Mouse (Mus musculus) spleen, adult 2 months (tissue): ENCODE measurements around the gene Prpsap2.

Source experiments
- CTCF ChIP-seq: fragments of 200-500 bp; IDR thresholded peaks from 2 replicates; pipeline ENCODE4 v1.5.1; 2011; ENCODE audit warnings: mild to moderate bottlenecking, inconsistent platforms; ENCODE audit not compliant: insufficient read depth, insufficient read length, insufficient replicate concordance; ENCODE audit errors: extremely low read depth
- POLR2A ChIP-seq: fragments of 200-500 bp; IDR thresholded peaks from 2 replicates; pipeline ENCODE4 v1.6.1; 2011; ENCODE audit warnings: low read depth, low read length, inconsistent platforms

- TF ChIP-seq CTCF (no peak), POLR2A (no peak)
These were observed 74.9 kb downstream of the Prpsap2 start for GRCm38 (mm10) chr11:61686906-61687453.
